Mouse (Mus musculus): ENCODE measurements around the gene Hist1h4b. TPM values are rescaled to one million over a fixed set of nuclear protein-coding genes. Genes with fewer than 3 reads are reported as not detected.
"Not testable (repeated sequence)": the region's sequence is repeated elsewhere in the genome, so short reads cannot be mapped to it uniquely, and the experiment has no call there.

The Hist1h4b gene
- polyA plus RNA-seq, 1 experiment from 2014 or later: 2.0 TPM

DNA sequence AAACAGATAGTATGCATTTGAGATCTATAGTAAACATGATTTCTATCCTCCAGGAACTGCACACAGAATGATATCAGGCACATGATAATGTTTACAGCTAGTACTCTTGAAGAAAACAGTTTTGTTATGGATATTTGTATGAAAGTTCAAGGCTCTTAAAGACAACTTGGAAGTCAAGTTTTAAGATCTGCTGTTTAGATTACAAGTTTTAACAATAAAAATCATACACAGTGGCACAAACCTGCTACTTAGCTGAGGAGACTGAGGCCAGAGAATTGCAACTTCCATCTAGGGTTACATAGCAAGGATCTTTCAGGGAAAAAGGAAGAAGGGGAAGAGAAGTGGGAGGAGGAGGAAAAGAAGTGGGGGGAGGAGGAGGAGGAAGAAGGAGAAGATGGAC lies 1.8 kb upstream of the Hist1h4b start:
- in situ Hi-C loops (cut with MboI; ENCODE audit: low pct_unique_long_range_greater_than_20kb): loop anchor here (25.0 kb wide), 1 partner anchor 1968 kb away; the partner anchor contains the start of genes Hist1h1b, Hist1h2an, Hist1h2bp and Hist1h3i

DNA sequence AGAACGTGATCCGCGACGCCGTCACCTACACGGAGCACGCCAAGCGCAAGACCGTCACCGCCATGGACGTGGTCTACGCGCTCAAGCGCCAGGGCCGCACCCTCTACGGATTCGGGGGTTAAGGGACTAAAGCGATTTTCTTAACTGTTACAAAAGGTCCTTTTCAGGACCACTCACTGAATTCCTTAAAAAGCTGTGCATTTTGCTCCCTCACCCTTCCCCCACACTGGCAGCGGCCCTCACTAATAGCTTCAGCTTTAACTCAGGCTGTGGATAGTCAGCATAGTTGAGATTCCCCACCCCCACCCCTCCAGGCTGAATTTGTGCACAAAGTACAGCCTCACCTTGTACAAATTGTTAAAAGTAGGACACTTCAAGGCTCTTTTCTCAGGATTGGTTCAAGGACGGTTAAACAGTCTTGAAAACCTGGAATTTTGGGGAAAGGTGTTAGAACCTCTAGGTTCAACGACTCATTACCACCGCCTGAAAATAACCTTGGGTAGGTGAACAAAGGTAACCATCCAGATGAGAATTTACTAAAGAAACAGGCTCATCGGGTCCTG lies 479 bp downstream of the Hist1h4b start:
- no peak for TF ChIP-seq CTCF (IDR thresholded peaks at IDR 0.05)
- in situ Hi-C loops (cut with MboI; ENCODE audit: low pct_unique_long_range_greater_than_20kb): loop anchor here (25.0 kb wide), 1 partner anchor 1970 kb away; the partner anchor contains the start of genes Hist1h1b, Hist1h2an, Hist1h2bp and Hist1h3i
- ChIA-PET POLR2A (interaction anchor here (0.5 to 1.0 kb wide), 2 partner anchors 15 to 18 kb away, joined by 3 to 4 read pairs; no protein-coding TSS in a partner anchor), CTCF (no interaction called here)
- DNase-seq (ENCODE audit: low read depth, low spot score) (no peak), ATAC-seq (no peak)
- no peaks in the 10 kb centered on the region for H3K27me3 ChIP-seq

More for the DNA sequence above, 1.8 kb upstream of the Hist1h4b start:
- ATAC-seq (no peak), DNase-seq (ENCODE audit: low read depth, low spot score) (no peak)
- POLR2A ChIA-PET: interaction anchor here (0.6 kb wide), 1 partner anchor 567 kb away, joined by 3 read pairs; no protein-coding TSS in a partner anchor
- no peak for TF ChIP-seq CTCF (IDR thresholded peaks at IDR 0.05)
- no peaks in the 10 kb centered on the region for H3K27me3 ChIP-seq
- CTCF ChIA-PET: no interaction called here

DNA sequence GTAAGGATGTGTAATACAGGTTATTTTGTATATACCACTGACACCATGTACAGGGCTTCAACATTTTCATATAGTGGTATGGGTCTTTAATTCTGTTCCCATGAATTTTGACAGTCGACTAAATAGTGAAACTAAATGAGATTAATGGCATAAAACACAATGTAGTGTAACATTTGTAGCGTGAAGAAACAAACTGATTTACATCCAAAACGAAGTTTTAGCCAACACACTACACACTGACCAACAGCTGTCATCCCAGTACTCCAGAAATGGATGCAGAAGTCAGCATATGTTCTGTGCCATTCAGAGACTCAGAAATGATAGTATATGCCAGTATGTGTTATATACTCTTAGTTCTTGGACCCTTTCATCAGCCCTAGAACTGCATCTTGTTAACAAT lies 1.1 kb downstream of the Hist1h4b start:
- CTCF ChIA-PET: no interaction called here
- DNase-seq (ENCODE audit: low read depth, low spot score): no peak
- H3K27me3 ChIP-seq: no peaks in the 10 kb centered on the region
- POLR2A ChIA-PET: no interaction called here
- no peak for TF ChIP-seq CTCF (IDR thresholded peaks at IDR 0.05)
- in situ Hi-C loops (cut with MboI; ENCODE audit: low pct_unique_long_range_greater_than_20kb): loop anchor here (25.0 kb wide), 1 partner anchor 1971 kb away; the partner anchor contains the start of genes Hist1h1b, Hist1h2an, Hist1h2bp and Hist1h3i
- ATAC-seq: no peak

DNA sequence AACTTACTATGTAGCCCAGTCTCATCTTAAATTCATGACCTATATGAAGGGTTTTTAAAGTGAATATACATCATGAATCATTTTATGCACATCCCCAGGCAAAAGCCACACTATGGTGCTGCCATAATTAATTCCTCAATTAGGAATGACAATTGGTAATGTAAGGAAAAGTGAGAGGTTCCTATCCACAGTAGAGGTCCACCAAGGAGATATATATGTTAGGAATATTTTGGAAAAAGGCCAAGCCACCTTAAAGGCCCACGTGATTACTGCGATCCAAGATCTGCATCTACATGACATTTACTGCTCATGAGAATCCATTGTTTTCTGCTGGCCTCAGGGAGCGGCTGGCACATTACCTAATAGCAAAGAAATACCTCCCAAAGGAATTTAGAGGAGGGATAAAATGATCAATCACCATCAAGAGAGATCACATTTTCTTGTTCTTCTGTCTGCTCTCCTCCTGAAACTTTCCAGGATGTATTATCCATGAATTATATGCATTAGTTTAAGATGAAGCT lies 2.5 kb downstream of the Hist1h4b start:
- no peaks in the 10 kb centered on the region for H3K27me3 ChIP-seq
- no peak for TF ChIP-seq CTCF (IDR thresholded peaks at IDR 0.05)
- in situ Hi-C loops (cut with MboI; ENCODE audit: low pct_unique_long_range_greater_than_20kb): loop anchor here (25.0 kb wide), 1 partner anchor 1972 kb away; the partner anchor contains the start of genes Hist1h1b, Hist1h2an, Hist1h2bp and Hist1h3i
- no peak for ATAC-seq
- CTCF ChIA-PET: interaction anchor here (1.5 kb wide), 1 partner anchor 23 kb away, joined by 3 read pairs; no protein-coding TSS in a partner anchor
- DNase-seq (ENCODE audit: low read depth, low spot score): no peak
- POLR2A ChIA-PET: interaction anchor here (1.4 kb wide), 1 partner anchor 61 kb away, joined by 4 read pairs; the partner anchor contains the start of gene Hist1h4c

DNA sequence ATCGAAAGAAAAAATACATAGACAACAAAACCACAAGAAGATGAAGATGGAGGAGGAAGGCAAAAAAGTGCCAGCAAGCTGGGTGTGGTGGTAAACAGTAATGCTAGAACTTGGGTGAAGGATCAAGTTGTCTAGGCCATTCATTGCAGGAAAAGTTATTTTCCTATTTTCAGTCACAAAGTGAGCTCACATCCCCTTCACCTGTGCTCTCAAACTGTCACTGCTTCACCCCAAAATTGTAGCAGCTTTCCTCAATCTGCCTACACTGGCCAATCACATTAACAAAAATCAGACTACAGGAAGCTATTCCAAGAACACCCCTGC lies 3.1 kb downstream of the Hist1h4b start:
- no peaks in the 10 kb centered on the region for H3K27me3 ChIP-seq
- CTCF ChIA-PET: interaction anchor here (0.9 to 1.5 kb wide), 2 partner anchors 13 to 23 kb away, joined by 3 read pairs; partner anchors contain the start of gene Hist1h2bb
- no peak for TF ChIP-seq CTCF (IDR thresholded peaks at IDR 0.05)
- in situ Hi-C loops (cut with MboI; ENCODE audit: low pct_unique_long_range_greater_than_20kb): loop anchor here (25.0 kb wide), 1 partner anchor 1973 kb away; the partner anchor contains the start of genes Hist1h1b, Hist1h2an, Hist1h2bp and Hist1h3i
- DNase-seq (ENCODE audit: low read depth, low spot score) (no peak), ATAC-seq (no peak)
- POLR2A ChIA-PET: interaction anchor here (1.4 kb wide), 1 partner anchor 61 kb away, joined by 4 read pairs; the partner anchor contains the start of gene Hist1h4c

DNA sequence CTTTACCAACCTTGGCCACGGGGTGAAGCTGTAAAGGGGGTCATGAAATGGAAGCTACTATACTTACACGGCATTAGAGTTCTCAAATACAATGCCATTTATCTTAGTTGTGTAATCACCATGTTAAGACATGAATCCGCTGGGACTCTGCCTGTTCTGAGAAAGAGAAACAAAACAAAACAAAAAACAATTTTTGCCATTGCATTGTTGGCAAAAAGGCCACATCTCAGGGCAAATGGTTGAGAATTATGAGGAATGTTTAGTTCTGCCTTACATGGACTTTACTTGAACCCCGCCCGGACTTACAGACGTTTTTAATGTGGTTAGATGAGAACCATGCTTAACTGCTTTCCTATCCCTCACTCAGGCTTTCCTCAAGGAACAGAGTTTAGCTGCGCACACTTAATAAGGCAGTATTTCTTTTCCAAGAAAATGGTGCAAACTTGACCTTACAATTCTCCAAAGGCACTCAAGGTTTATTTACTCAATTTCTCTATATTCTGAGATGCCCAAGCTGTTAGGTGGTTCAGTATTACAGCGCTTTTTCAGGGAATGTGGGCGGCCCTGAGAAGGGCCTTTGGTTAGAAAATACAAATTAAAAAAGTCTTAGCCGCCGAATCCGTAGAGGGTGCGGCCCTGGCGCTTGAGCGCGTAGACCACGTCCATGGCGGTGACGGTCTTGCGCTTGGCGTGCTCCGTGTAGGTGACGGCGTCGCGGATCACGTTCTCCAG lies 3.6 kb downstream of the Hist1h4b start:
- CTCF ChIA-PET: interaction anchor here (0.9 to 1.5 kb wide), 2 partner anchors 13 to 24 kb away, joined by 3 read pairs; partner anchors contain the start of gene Hist1h2bb
- TF ChIP-seq CTCF (IDR thresholded peaks at IDR 0.05): no peak
- DNase-seq (ENCODE audit: low read depth, low spot score) (no peak), ATAC-seq (no peak)
- POLR2A ChIA-PET: no interaction called here
- in situ Hi-C loops (cut with MboI; ENCODE audit: low pct_unique_long_range_greater_than_20kb): loop anchor here (25.0 kb wide), 1 partner anchor 1973 kb away; the partner anchor contains the start of genes Hist1h1b, Hist1h2an, Hist1h2bp and Hist1h3i
- no peaks in the 10 kb centered on the region for H3K27me3 ChIP-seq

DNA sequence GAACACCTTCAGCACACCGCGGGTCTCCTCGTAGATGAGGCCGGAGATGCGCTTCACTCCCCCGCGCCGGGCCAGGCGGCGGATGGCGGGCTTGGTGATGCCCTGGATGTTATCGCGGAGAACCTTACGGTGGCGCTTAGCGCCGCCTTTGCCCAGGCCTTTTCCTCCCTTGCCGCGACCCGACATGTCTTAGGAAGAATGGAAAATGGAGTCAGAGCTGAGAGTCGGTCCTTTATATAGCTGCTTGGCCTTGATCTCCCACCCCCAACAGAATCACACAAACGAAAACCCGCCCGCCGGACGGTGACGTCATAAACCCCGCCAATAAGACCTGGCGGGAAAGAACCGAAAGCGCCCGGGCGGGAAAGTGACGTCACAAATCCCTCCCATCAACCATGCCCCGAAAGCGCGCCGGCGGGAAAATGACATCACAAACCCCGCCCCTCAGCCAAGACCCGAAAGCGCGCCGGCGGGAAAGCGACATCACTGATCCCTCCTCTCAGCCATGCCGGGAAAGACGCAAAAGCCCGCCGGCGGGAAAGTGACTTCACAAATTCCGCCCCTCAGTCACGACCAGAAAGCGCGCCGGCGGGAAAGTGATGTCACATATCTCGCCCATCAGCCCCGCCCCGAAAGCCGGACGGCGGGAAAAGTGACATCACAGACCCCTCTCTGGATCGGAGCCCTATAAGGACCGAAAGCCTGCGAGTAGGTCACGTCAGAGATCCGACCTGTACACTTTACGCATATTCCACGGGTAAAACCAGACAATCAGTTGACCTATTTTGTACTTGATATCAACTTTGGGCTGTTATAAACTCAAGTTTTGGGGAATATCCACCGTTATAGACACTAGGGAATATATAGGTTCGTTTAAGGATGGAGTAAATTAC lies 4.4 kb downstream of the Hist1h4b start, which contains the start of gene Hist1h4a:
Gene Hist1h4a (minus strand): TSS at position 259 of the 893 bp plus-strand sequence.
- ATAC-seq (peak; percentile 32), DNase-seq (ENCODE audit: low read depth, low spot score) (peak; percentile 94)
- no peaks in the 10 kb centered on the region for H3K27me3 ChIP-seq
- CTCF ChIA-PET: no interaction called here
- no peak for TF ChIP-seq CTCF (IDR thresholded peaks at IDR 0.05)
- in situ Hi-C loops (cut with MboI; ENCODE audit: low pct_unique_long_range_greater_than_20kb): loop anchor here (25.0 kb wide), 1 partner anchor 1974 kb away; the partner anchor contains the start of genes Hist1h1b, Hist1h2an, Hist1h2bp and Hist1h3i
- POLR2A ChIA-PET: interaction anchor here (0.7 kb wide), 1 partner anchor 10 kb away, joined by 3 read pairs; the partner anchor contains the start of gene Hist1h3b

DNA sequence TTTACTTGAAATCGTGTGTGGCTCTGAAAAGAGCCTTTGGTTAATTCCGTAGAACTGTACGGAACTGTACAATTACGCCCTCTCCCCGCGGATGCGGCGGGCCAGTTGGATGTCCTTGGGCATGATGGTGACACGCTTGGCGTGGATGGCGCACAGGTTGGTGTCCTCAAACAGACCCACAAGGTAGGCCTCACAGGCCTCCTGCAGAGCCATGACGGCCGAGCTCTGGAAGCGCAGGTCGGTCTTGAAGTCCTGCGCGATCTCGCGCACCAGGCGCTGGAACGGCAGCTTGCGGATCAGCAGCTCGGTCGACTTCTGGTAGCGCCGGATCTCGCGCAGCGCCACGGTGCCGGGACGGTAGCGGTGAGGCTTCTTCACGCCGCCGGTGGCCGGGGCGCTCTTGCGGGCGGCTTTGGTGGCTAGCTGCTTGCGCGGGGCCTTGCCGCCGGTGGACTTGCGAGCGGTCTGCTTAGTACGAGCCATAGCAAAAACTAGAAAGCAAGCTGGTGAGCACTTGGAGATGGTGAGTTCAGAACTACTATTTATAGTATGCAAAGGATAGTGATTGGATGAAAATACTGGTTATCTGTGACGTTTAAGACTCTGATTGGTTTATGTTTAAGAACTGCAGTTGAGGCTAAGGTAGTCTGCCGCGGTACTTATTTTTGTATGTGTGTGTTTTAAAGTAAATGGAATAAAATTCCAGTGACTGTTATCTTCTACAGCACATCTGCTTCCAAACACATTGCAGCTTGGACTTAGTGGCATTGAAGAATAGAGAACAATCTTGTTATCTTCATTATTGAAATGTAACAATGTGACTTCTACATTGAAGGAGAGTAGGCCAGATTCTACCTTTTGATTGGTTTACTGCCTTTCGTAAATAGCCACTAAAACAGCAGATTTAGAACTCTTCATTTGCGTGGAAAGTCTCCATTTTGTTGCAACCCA lies 5.3 kb downstream of the Hist1h4b start, which contains the start of gene Hist1h3a:
Gene Hist1h3a (minus strand): TSS at position 516 of the 951 bp plus-strand sequence.
- in situ Hi-C loops (cut with MboI; ENCODE audit: low pct_unique_long_range_greater_than_20kb): loop anchor here (25.0 kb wide), 1 partner anchor 1975 kb away; the partner anchor contains the start of genes Hist1h1b, Hist1h2an, Hist1h2bp and Hist1h3i
- ChIA-PET POLR2A (interaction anchor here (1.7 kb wide), 1 partner anchor 21 kb away, joined by 4 read pairs; no protein-coding TSS in a partner anchor), CTCF (interaction anchor here (1.2 kb wide), 1 partner anchor 8 kb away, joined by 4 read pairs; no protein-coding TSS in a partner anchor)
- DNase-seq (ENCODE audit: low read depth, low spot score): peak; percentile 95
- not testable (repeated sequence) for H3K27me3 ChIP-seq
- ATAC-seq: peak; percentile 63

Measured in Patski (cell line).